Mouse (Mus musculus) urinary bladder, postnatal 14 days (tissue): Measurements from ENCODE around the gene Clasp2.
"Not testable (repeated sequence)": the region's sequence is repeated elsewhere in the genome, so short reads cannot be mapped to it uniquely, and the experiment has no call there.

Experiments
- DNase-seq: peaks from one replicate; pipeline ENCODE4 v3.0.0; 2021; ENCODE audit warnings: low spot score

The Clasp2 gene

DNA sequence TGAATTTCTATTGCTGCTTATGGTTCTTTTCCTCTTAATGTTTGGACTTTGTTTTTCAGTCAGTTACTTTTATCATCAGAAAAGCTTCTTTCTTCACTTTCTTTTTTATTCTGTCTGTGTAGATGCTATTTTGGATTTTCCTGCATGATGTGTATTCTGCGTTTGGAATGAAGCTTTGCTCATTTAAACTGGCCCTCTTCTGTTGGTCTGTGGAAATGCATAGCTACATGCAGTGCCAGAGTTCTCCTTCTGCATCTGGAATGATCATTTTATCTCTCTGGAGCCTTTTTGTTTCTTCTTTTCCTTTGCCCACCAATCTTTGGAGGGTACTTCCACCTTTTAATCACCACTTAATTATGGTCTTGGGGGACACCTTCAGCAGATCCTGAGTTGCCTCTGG, 80.9 kb downstream of the Clasp2 start:
- DNase-seq = no peak

DNA sequence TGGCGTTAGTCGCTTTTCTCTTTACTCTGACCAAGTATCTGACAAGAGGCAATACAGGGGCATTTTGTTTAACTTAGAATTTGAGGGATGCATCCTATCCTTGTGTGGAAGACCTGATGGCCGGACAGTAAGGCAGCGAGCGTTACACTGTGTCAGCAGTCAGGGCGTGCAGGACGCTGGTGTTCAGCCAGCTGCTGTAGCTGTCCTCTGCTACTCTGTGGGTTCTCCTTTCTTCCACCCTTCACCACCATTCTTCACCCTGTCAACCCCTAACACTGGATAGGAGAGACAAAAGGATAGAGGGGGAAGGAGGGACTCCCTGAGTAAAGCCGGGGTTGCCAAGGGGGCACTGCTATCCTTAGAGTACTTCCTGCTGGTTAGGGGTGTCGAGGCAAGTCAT, 87.4 kb downstream of the Clasp2 start:
- DNase-seq = no peak

DNA sequence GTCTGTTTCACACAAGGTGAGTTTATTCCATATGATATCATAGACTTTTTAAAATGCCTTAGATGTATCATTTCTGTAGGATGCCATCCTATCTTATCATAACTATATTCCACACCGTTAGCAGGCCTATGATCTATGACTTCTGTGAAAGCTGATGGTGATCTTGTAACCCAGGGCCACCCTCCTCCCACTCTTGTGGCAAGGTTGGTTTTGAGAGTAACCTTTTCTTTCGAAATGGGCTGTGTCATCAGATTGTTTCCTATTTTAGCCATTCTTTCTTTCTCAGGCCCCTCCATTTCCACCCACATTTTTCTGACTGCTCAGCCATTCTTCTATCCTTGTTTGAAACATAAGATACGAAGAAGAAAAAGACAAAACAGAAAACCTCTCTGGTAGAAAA, 88.9 kb downstream of the Clasp2 start:
- no peak for DNase-seq

DNA sequence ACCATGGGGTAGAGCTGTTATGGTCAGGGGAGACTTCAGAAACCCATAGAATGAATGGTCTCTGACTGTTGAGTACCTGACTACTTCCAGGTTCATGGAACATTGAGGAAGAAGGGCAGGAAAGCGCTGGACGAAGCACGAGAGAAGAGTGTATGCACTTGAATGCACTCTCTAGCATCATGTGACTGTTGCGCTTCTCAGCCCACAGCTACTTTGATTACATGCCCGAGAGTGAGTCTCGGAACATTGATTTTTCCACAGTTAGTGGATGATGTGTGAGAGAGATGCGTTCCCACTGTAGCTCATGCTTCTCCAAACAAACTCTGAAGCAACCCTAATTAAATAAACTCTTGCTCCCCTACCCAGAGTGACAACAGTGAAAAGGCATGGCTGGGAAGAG, 92.2 kb downstream of the Clasp2 start:
- no peak for DNase-seq

DNA sequence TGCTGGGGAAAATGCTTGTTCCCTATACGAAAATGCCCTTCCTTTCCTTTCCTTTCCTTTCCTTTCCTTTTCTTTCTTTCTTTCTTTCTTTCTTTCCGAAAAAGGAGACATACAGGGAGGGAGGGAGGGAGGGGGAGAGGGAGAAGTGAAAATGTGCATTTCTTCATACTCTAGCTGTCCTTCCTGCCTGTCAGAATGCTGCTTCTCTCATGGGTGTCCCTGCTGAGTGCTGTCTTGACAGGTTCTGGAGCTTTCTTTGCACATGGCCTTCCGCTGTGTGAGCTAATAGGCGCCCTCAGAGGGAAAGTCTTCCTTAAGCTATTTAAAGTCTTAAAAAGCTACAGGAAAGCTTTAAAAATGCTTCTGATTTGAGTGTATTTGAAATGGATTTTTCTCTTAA, 95.7 kb downstream of the Clasp2 start:
- no peak for DNase-seq

DNA sequence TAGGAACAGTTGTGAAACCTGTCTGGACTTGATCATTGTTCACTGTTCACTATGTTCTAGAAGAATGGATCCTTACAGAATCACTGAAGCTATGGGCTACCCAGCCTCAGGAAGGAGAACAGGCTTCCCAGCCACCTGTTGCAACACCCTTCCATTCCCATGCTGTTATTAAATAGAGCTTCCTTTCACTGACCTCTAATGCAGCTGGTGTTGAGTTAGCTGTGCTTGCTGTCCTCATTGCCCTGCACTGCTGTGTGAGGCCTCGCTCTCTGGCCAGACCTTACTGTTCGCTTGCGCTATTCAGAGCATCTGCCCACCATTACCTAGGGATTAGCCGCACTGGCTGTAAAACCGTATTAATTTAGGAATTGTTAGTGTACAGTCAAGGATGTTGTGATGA, 96.2 kb downstream of the Clasp2 start:
- DNase-seq = no peak

GRCm38 (mm10) chr9:113844029-113844428, 102.8 kb downstream of the Clasp2 start:
- no peak for DNase-seq

DNA sequence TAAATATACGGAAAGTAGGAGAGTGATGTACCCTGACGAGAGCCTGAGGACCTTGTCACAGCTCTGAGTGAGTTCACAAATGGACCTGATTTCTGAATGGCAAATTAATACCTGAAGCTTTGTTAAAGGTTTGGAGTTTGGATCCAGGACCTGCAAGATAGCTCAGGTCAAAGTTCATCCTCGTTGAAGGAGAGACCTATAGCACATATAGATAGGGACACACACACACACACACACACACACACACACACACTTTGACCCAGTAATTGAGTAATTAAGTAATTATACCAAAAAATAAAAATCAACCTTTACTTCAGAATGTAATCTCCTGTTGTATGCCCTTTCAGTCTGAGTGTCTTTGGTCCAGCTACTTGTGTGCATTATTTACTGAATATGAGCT, 114.2 kb downstream of the Clasp2 start:
- no peak for DNase-seq

GRCm38 (mm10) chr9:113857281-113857928, 116.1 kb downstream of the Clasp2 start:
- DNase-seq = no peak

- no peak for DNase-seq
These were observed 116.7 kb downstream of the Clasp2 start for GRCm38 (mm10) chr9:113857929-113858440.

- DNase-seq = no peak
These were observed 118.1 kb downstream of the Clasp2 start for GRCm38 (mm10) chr9:113859420-113859819.

DNA sequence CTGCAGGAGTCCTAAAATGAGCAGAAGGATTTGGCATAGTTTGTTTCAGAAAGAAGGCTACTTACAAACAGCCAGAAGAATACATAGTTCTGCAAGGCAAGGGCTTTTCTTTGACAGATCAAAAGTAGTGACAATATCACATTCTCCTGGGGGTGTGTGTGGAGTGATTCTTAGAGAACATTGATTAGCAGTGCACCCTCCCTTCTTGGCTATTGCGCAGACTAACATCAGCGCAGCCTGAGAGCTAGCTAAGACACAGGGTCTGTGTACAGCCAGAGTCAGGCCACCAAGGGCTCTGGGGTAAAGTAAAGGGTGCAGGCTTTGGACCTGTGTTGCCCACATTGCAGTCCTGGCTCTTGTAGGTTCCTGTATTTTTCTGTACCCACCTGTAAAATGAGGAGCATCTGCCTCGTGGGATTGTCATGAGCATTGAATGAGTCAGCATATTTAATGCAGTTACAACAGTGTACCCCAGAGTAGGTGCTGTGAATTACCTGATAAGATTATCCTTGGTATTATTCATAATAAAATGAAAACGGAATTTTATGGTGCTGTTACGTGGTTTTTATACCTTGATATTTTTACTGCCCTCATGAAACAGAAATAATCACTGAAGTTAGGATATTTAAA, 122.2 kb downstream of the Clasp2 start:
- DNase-seq = no peak

DNA sequence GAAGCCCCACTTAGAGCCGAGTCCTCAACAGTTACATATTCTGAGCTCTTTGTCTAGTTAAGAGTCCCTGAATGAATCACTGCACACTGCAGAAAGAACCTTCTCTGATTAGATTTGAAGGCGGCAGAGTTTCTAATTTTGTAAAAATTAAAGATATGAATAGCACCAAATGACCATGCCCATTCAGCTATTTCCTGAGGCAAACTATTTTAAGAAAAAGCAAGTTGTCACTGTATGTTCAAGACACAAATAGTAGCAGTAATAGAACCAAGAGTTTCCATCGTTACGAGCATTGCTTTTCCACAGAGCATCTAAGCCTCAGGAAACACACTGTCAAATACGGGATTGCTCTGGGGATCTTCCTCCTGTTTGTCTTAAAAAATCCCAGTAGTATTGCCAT, 126.7 kb downstream of the Clasp2 start:
- no peak for DNase-seq

- no peak for DNase-seq
These were observed 153.6 kb downstream of the Clasp2 start for GRCm38 (mm10) chr9:113894903-113895302.

- peak; percentile 38 for DNase-seq
These were observed 161.9 kb downstream of the Clasp2 start for GRCm38 (mm10) chr9:113903136-113903535.

GRCm38 (mm10) chr9:113904315-113904714, 163.0 kb downstream of the Clasp2 start:
- not testable (repeated sequence) for DNase-seq

- no peak for DNase-seq
These were observed 174.5 kb downstream of the Clasp2 start for GRCm38 (mm10) chr9:113915789-113916188.

GRCm38 (mm10) chr9:113922677-113923076, 181.4 kb downstream of the Clasp2 start:
- DNase-seq = no peak

GRCm38 (mm10) chr9:113924883-113925282, 183.6 kb downstream of the Clasp2 start:
- DNase-seq = no peak

DNA sequence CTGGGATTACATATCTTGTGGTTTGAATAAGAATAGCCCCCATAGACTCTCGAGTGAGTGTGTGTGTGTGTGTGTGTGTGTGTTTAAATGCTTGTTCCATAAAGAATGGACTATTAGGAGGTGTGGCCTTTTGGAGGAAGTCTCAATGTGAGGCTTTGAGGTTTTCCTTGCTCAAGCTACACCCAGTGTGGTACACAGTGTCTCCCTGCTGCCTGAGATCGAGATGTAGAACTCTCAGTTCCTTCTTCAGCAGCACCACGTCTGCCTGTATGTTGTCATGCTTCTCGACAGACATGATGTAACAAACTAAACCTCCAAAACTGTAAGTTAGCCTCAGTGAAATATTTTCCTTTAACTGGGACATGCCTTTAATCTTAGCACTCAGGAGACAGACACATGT, 187.3 kb downstream of the Clasp2 start:
- DNase-seq = no peak

- no peak for DNase-seq
These were observed 188.4 kb downstream of the Clasp2 start for GRCm38 (mm10) chr9:113929676-113930075.

- peak; percentile 95 for DNase-seq
These were observed 189.5 kb downstream of the Clasp2 start, which contains the start of gene Ubp1 for GRCm38 (mm10) chr9:113930534-113931374. Ubp1 (plus strand) TSS chr9:113930934.
